Mouse (Mus musculus): Measurements from ENCODE around the gene Syne1.

GRCm38 (mm10) chr10:5384131-5384776 lies 167.0 kb downstream of the Syne1 start:
- TF ChIP-seq CTCF (IDR thresholded peaks at IDR 0.05; ENCODE audit: low read depth) (no peak), EP300 (IDR thresholded peaks at IDR 0.05; ENCODE audit: low read depth) (no peak)

All from heart, postnatal 0 days (tissue).